Mouse (Mus musculus) heart, postnatal 10 days (tissue): ENCODE data around the gene Sult2b1. TPM values are rescaled to one million over a fixed set of nuclear protein-coding genes. Genes with fewer than 3 reads are reported as not detected.

Source experiments
- DNase-seq, 2 experiments: peaks; one replicate each; pipeline ENCODE4 v3.0.0; 2021
- intact Hi-C: fragments of 180-260 bp; cut with DNase I; formaldehyde crosslinking; loops from one replicate; pipeline ENCODE4 v1.15.1; 2025
- total RNA-seq, 2 experiments: library from RNA; stranded (reverse); gene quantifications; 2 replicates each; pipeline ENCODE4 v1.2.3; 2021

Sult2b1 gene
- total RNA-seq, 2 experiments from 2014 or later = not detected

- DNase-seq = no peak
- intact Hi-C loops = no loop called here
Observed at GRCm38 (mm10) chr7:45727625-45728024, 56.8 kb downstream of the Sult2b1 start.

- no peak for DNase-seq
- intact Hi-C loops = no loop called here
Observed at GRCm38 (mm10) chr7:45726419-45726818, 58.0 kb downstream of the Sult2b1 start.

GRCm38 (mm10) chr7:45725713-45726112, 58.8 kb downstream of the Sult2b1 start, which contains the start of gene Spaca4:
Gene Spaca4 (minus strand): TSS chr7:45725813.
- DNase-seq = no peak
- intact Hi-C loops = no loop called here

GRCm38 (mm10) chr7:45725151-45725550, 59.3 kb downstream of the Sult2b1 start:
- intact Hi-C loops = no loop called here

GRCm38 (mm10) chr7:45723781-45724180, 60.7 kb downstream of the Sult2b1 start:
- DNase-seq = no peak
- intact Hi-C loops = no loop called here

More at GRCm38 (mm10) chr7:45725151-45725550, 59.3 kb downstream of the Sult2b1 start:
- DNase-seq = no peak

GRCm38 (mm10) chr7:45723301-45723700, 61.2 kb downstream of the Sult2b1 start:
- intact Hi-C loops = no loop called here
- no peak for DNase-seq

- intact Hi-C loops = no loop called here
- DNase-seq = no peak
Observed at GRCm38 (mm10) chr7:45722348-45722713, 62.1 kb downstream of the Sult2b1 start.

GRCm38 (mm10) chr7:45721642-45722347, 62.7 kb downstream of the Sult2b1 start:
- DNase-seq = no peak
- intact Hi-C loops = no loop called here

- no peak for DNase-seq
- intact Hi-C loops = no loop called here
Observed at GRCm38 (mm10) chr7:45721234-45721571, 63.3 kb downstream of the Sult2b1 start.

- intact Hi-C loops = no loop called here
- DNase-seq = no peak
Observed at GRCm38 (mm10) chr7:45720413-45721233, 63.8 kb downstream of the Sult2b1 start, which contains the start of gene Fam83e. Gene Fam83e (plus strand): TSS chr7:45721212.

GRCm38 (mm10) chr7:45719738-45720412, 64.6 kb downstream of the Sult2b1 start:
- intact Hi-C loops = loop anchor here (5.0 kb wide), 1 partner anchor 202 kb away; the partner anchor contains the start of genes Ccdc114 and Emp3
- no peak for DNase-seq

- intact Hi-C loops = loop anchor here (5.0 kb wide), 1 partner anchor 203 kb away; the partner anchor contains the start of genes Ccdc114 and Emp3
- no peak for DNase-seq
Observed at GRCm38 (mm10) chr7:45719180-45719579, 65.3 kb downstream of the Sult2b1 start.

- DNase-seq = no peak
- intact Hi-C loops = loop anchor here (5.0 kb wide), 1 partner anchor 204 kb away; the partner anchor contains the start of genes Ccdc114 and Emp3
Observed at GRCm38 (mm10) chr7:45718331-45718730, 66.1 kb downstream of the Sult2b1 start.

- peak; percentile 98 to 99 for DNase-seq
- intact Hi-C loops = loop anchor here (5.0 kb wide), 1 partner anchor 204 kb away; the partner anchor contains the start of genes Ccdc114 and Emp3
Observed at GRCm38 (mm10) chr7:45717918-45718297, 66.6 kb downstream of the Sult2b1 start, which contains the start of gene Sphk2. Gene Sphk2 (minus strand): TSS chr7:45718002.

GRCm38 (mm10) chr7:45716952-45717917, 67.2 kb downstream of the Sult2b1 start:
- DNase-seq = no peak
- intact Hi-C loops = loop anchor here (5.0 kb wide), 1 partner anchor 205 kb away; the partner anchor contains the start of genes Ccdc114 and Emp3

- no peak for DNase-seq
- intact Hi-C loops = loop anchor here (5.0 kb wide), 1 partner anchor 206 kb away; the partner anchor contains the start of genes Ccdc114 and Emp3
Observed at GRCm38 (mm10) chr7:45716460-45716857, 68.0 kb downstream of the Sult2b1 start.

- intact Hi-C loops = loop anchor here (5.0 kb wide), 1 partner anchor 206 kb away; the partner anchor contains the start of genes Ccdc114 and Emp3
- no peak for DNase-seq
Observed at GRCm38 (mm10) chr7:45715741-45716459, 68.6 kb downstream of the Sult2b1 start.

- peak; percentile 98 to 99 for DNase-seq
- intact Hi-C loops = loop anchor here (5.0 kb wide), 1 partner anchor 207 kb away; the partner anchor contains the start of genes Ccdc114 and Emp3
Observed at GRCm38 (mm10) chr7:45715090-45715708, 69.3 kb downstream of the Sult2b1 start, which contains the start of gene Rpl18. Gene Rpl18 (plus strand): TSS chr7:45715457.
